8 mouse cellular contexts compared by ENCODE assay signal in genomic region chr3:107631523-107631958, GRCm38 (mm10). TPM values are rescaled to one million over a fixed set of nuclear protein-coding genes. Genes with fewer than 3 reads are reported as not detected.
DNase-seq lines count a peak whose midpoint lies in the region; ATAC-seq lines count a peak whose summit lies in the region.

Gene Strip1 (minus strand): TSS chr3:107631694.

- H3K4me2 ChIP-seq in hindbrain, embryonic 16.5 days (ENCODE audit: low read length) = peak within 1 kb of the TSS; percentile 61

- H3K79me2 ChIP-seq in macrophage (ENCODE audit: inconsistent target) = peaks cover 28% of the 10 kb centered on the region

- H3K27ac ChIP-seq in hindbrain, embryonic 16.5 days (ENCODE audit: low read depth, low read length) = peak within 1 kb of the TSS; percentile 99
- H3K27ac ChIP-seq in macrophage = peak within 1 kb of the TSS; percentile 45

- peaks cover 12% of the 10 kb centered on the region for H3K36me3 ChIP-seq in hindbrain, embryonic 16.5 days (ENCODE audit: control insufficient read depth, insufficient read depth, low read length)
- peaks cover 13% of the 10 kb centered on the region for H3K36me3 ChIP-seq in macrophage (ENCODE audit: inconsistent target)

- peak within 1 kb of the TSS; percentile 100 for H3K9ac ChIP-seq in hindbrain, embryonic 16.5 days (ENCODE audit: low read depth, low read length)

- H3K27me3 ChIP-seq in hindbrain, embryonic 16.5 days (replicated peaks; ENCODE audit: control insufficient read depth, insufficient read depth, low read length) = no peaks in the 10 kb centered on the region

- peak; percentile 98 for ATAC-seq in hindbrain, embryonic 16.5 days

- H3K9me3 ChIP-seq in hindbrain, embryonic 16.5 days (ENCODE audit: control insufficient read depth, low read length) = no peaks in the 10 kb centered on the region

- WGBS in hindbrain, embryonic 16.5 days = under 1% methylated on average over 31 of the region's 35 CpGs
- WGBS in macrophage (ENCODE audit: missing documents) = under 1% methylated on average over 35 of the region's 35 CpGs

- peak within 1 kb of the TSS; percentile 99 for H3K4me3 ChIP-seq in hindbrain, embryonic 16.5 days (ENCODE audit: low read length)
- peak within 1 kb of the TSS; percentile 67 for H3K4me3 ChIP-seq in macrophage (ENCODE audit: inconsistent target)

- H3K4me1 ChIP-seq in hindbrain, embryonic 16.5 days (ENCODE audit: control insufficient read depth, insufficient read depth, low read depth, low read length) = peaks cover 13% of the 10 kb centered on the region

- peak; percentile 87 for DNase-seq in WW6 (ENCODE audit: low read depth, low spot score)
- DNase-seq in cerebellum, postnatal 4 days (ENCODE audit: low spot score in 2 of 2) = peak; percentile 82 to 93
- DNase-seq in gastrocnemius, adult 18-20 months (ENCODE audit: low spot score) = peak; percentile 97
- peak; percentile 92 to 94 for DNase-seq in left cerebral cortex, adult 18-20 months (ENCODE audit: low spot score in 2 of 2)
- DNase-seq in right cerebral cortex, adult 18-20 months = peak; percentile 96
- peak; percentile 69 for DNase-seq in urinary bladder, postnatal 10 days (ENCODE audit: low spot score)

RNA-seq across cellular contexts. Expression of gene Strip1, which starts in this region (rescaled TPM):
- total RNA-seq in gastrocnemius, adult 18-20 months (2021) = 10 to 100 TPM; 15.1 to 17.9 TPM
- polyA plus RNA-seq in hindbrain, embryonic 16.5 days (2015; fragmentation: Nextera tagmentation; extraction: Ambion mirVana) = 131 and 139 TPM in 2 replicates
- total RNA-seq in left cerebral cortex, adult 18-20 months (2021) = 10 to 100 TPM; 63.9 to 65.4 TPM
- total RNA-seq in macrophage (2018; cell fraction: chromatin; rRNA removed) = 100 to 1,000 TPM in 8 of 26 experiments, 10 to 100 TPM in 18; 32.8 to 162 (median 52.1) TPM
- 10 to 100 TPM; 15.9 to 41.5 (median 19.7) TPM for total RNA-seq in macrophage (2018; cell fraction: cytosol; rRNA removed)
- 100 to 1,000 TPM in 1 of 26 experiments, 10 to 100 TPM in 25; 28.8 to 104 (median 45.2) TPM for total RNA-seq in macrophage (2018; cell fraction: nucleus; rRNA removed)
- 17.9 to 32.8 TPM (median 20.6 TPM) in 3 replicates for polyA plus RNA-seq in macrophage (2018)

Comparison
In these comparisons a context has a peak if more than half of its experiments do, and no peak if none do; other contexts are left out.
1. Peak in every context shown above with its lines: DNase-seq, ATAC-seq, H3K4me3 ChIP-seq and H3K27ac ChIP-seq.